In genomic region chr11:45944643-45945156, GRCm38 (mm10) we compare ENCODE assay signal across 8 mouse cellular contexts. TPM values are rescaled to one million over a fixed set of nuclear protein-coding genes. Genes with fewer than 3 reads are reported as not detected.
DNase-seq lines count a peak whose midpoint lies in the region; ATAC-seq and TF ChIP-seq lines count a peak whose summit lies in the region.

TSS of gene Lsm11 (minus strand) at chr11:45944935.

- peaks cover 2% of the 10 kb centered on the region; the same call in 1 of the 2 replicates for H3K4me1 ChIP-seq in cortical plate, adult 2 months (ENCODE audit: control insufficient read depth, insufficient read depth, low read length)

- H3K27ac ChIP-seq in cortical plate, adult 2 months (ENCODE audit: insufficient read depth, low read length) = 0 out of 2 replicates have a peak within 1 kb of the TSS, but pooled peaks have one; percentile 12

- peak; percentile 92 for TF ChIP-seq CTCF in cortical plate, adult 2 months (IDR thresholded peaks at IDR 0.05; ENCODE audit: extremely low read depth, insufficient read depth, low read length)

- peak; percentile 94 for ATAC-seq in activated CD4-positive, CD25-positive, alpha-beta regulatory T cell, adult 4 months
- ATAC-seq in inflammation-experienced regulatory T-cells, adult 6 months = peak; percentile 96
- peak; percentile 85 for ATAC-seq in megakaryocyte-erythroid progenitor cell, adult 5-6 weeks (replicated peaks; ENCODE audit: low FRiP score, low TSS enrichment, poor library complexity, severe bottlenecking)

- H3K4me3 ChIP-seq in cortical plate, adult 2 months (ENCODE audit: insufficient read depth, low read length) = peak within 1 kb of the TSS; percentile 81

- TF ChIP-seq POLR2A in cortical plate, adult 2 months (IDR thresholded peaks at IDR 0.05; ENCODE audit: extremely low read depth, insufficient read depth, low read length) = no peak

- DNase-seq in gastrocnemius, postnatal 10 days = peak; percentile 99
- peak; percentile 91 to 94 for DNase-seq in left cerebral cortex, postnatal 10 days (ENCODE audit: extremely low spot score in 1 of 2, low spot score in 2 of 2)
- DNase-seq in right cerebral cortex, postnatal 25 days = peak; percentile 97
- peak; percentile 95 to 97 for DNase-seq in urinary bladder, postnatal 4 days (ENCODE audit: low spot score in 2 of 2)

- intact Hi-C loops in left cerebral cortex, postnatal 10 days (cut with DNase I) = loop anchor here (5.0 kb wide), 2 partner anchors 193 to 273 kb away; no protein-coding TSS in a partner anchor

RNA-seq across cellular contexts. Expression of gene Lsm11, which starts in this region (rescaled TPM):
- 1 to 10 TPM; 1.3 to 1.6 TPM for polyA plus RNA-seq in activated CD4-positive, CD25-positive, alpha-beta regulatory T cell, adult 4 months (2017; shearing (Covaris generic))
- polyA plus RNA-seq in cortical plate, adult 2 months (2012; rRNA removed) = 11.7 and 12.3 TPM in 2 replicates
- 1 to 10 TPM; 3.7 to 4.1 TPM for total RNA-seq in gastrocnemius, postnatal 10 days (2021)
- polyA plus RNA-seq in inflammation-experienced regulatory T-cells, adult 6 months (2017; shearing (Covaris generic)) = 1 to 10 TPM in 2 of 3 experiments, under 1 TPM in 1; 0.89 to 2.0 (median 1.9) TPM
- total RNA-seq in left cerebral cortex, postnatal 10 days (2021) = 100 to 1,000 TPM; 117 to 128 TPM
- 3.6 and 4.4 TPM in 2 replicates for total RNA-seq in megakaryocyte-erythroid progenitor cell, adult 5-6 weeks (2014; fragmentation: Nextera tagmentation)
- 2.3 and 6.4 TPM in 2 replicates for total RNA-seq in megakaryocyte-erythroid progenitor cell, adult 5-6 weeks (2017)

Comparison
In these comparisons a context has a peak if more than half of its experiments do, and no peak if none do; other contexts are left out.
1. Peak in every context shown above with its lines: DNase-seq, ATAC-seq, H3K4me3 ChIP-seq and H3K27ac ChIP-seq.
2. RNA of gene Lsm11 (total RNA-seq): 117 to 128 TPM in left cerebral cortex, postnatal 10 days; 2.3 to 6.4 TPM in megakaryocyte-erythroid progenitor cell, adult 5-6 weeks and 3.7 to 4.1 TPM in gastrocnemius, postnatal 10 days; every median in the first group is over 10 times any median in the second.